Mouse (Mus musculus) ES-Bruce4 (cell line): ENCODE measurements around the gene Eno2.

ENCODE experiments used
- CTCF ChIP-seq: IDR thresholded peaks from one replicate; pipeline ENCODE4 v1.8.1; 2011; ENCODE audit warnings: low read depth, low read length
- EP300 ChIP-seq: IDR thresholded peaks from 2 replicates; pipeline ENCODE4 v1.6.1; 2011; ENCODE audit warnings: low read depth, low read length; ENCODE audit not compliant: insufficient read depth
- POLR2A ChIP-seq: IDR thresholded peaks from one replicate; pipeline ENCODE4 v1.8.1; 2011; ENCODE audit warnings: low read length; ENCODE audit not compliant: insufficient read depth

DNA sequence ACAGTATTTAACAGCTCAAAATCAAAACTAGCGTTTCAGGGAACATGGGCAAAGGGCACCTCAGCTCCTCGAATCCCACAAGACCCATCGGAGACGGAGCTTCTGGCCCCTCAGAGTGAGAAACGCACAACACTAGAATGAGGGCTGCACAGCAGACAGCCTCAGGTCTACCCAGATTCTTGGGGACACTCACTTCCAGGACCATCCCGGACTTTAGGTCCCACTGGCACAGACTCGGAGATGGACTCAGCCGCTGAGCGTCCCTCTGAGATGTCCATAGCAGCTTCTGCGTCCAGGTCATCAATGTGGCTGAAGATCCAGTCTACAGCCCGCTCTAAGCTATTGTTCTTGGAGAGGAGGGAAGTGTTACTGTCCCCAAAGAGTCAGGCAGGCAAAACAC lies 47.7 kb upstream of the Eno2 start:
- TF ChIP-seq CTCF (no peak), POLR2A (no peak), EP300 (no peak)
